Mouse (Mus musculus) thymus, adult 2 months (tissue): ENCODE data around the gene Vmn1r89.

ENCODE experiments used
- CTCF ChIP-seq: fragments of 200-500 bp; IDR thresholded peaks from 2 replicates; pipeline ENCODE4 v1.5.1; 2012; ENCODE audit warnings: mild to moderate bottlenecking, control low read depth, low read length, moderate library complexity, borderline replicate concordance; ENCODE audit not compliant: control insufficient read depth, poor library complexity, insufficient read depth; ENCODE audit errors: extremely low read depth
- POLR2A ChIP-seq: fragments of 200-500 bp; IDR thresholded peaks from 2 replicates; pipeline ENCODE4 v1.6.1; 2012; ENCODE audit warnings: mild to moderate bottlenecking, low read length, control low read depth, moderate library complexity; ENCODE audit not compliant: control insufficient read depth, poor library complexity, insufficient read depth; ENCODE audit errors: extremely low read depth

- TF ChIP-seq CTCF (no peak), POLR2A (no peak)
These were observed at the start of gene Vmn1r89 for GRCm38 (mm10) chr7:13212720-13213119.
